Mouse (Mus musculus): ENCODE measurements around the gene Pkp4. TPM values are rescaled to one million over a fixed set of nuclear protein-coding genes. Genes with fewer than 3 reads are reported as not detected.

Pkp4 gene
- 27.7 and 30.5 TPM in 2 replicates for polyA plus RNA-seq (2015; fragmentation: Nextera tagmentation; extraction: Ambion mirVana)

- ATAC-seq, result peak; percentile 96
- Histone ChIP-seq H3K9me3 (ENCODE audit: control insufficient read depth) (no peaks in the 10 kb centered on the region), H3K4me3 (ENCODE audit: low read depth, low read length) (peak within 1 kb of the TSS; percentile 93), H3K4me2 (replicated peaks; ENCODE audit: low read depth) (peak within 1 kb of the TSS; percentile 91), H3K36me3 (ENCODE audit: control insufficient read depth, insufficient read depth) (no peaks in the 10 kb centered on the region), H3K9ac (ENCODE audit: low read depth, low read length) (peak within 1 kb of the TSS; percentile 81), H3K27ac (ENCODE audit: low read depth, low read length) (peak within 1 kb of the TSS; percentile 92), H3K27me3 (replicated peaks; ENCODE audit: control insufficient read depth, insufficient read depth, low read length) (no peaks in the 10 kb centered on the region), H3K4me1 (replicated peaks; ENCODE audit: control insufficient read depth, insufficient read depth, low read length) (peaks cover 6% of the 10 kb centered on the region; the same call in 1 of the 2 replicates)
- TF ChIP-seq CTCF (IDR thresholded peaks at IDR 0.05; ENCODE audit: low read depth), result no peak
- 2% methylated on average over 24 of the region's 37 CpGs for WGBS
These were observed at the start of gene Pkp4, which contains the start of gene Ccdc148 for GRCm38 (mm10) chr2:59160605-59160963. Gene Pkp4, plus strand, starts transcription at chr2:59160850. Gene Ccdc148, minus strand, starts transcription at chr2:59160683.

DNA sequence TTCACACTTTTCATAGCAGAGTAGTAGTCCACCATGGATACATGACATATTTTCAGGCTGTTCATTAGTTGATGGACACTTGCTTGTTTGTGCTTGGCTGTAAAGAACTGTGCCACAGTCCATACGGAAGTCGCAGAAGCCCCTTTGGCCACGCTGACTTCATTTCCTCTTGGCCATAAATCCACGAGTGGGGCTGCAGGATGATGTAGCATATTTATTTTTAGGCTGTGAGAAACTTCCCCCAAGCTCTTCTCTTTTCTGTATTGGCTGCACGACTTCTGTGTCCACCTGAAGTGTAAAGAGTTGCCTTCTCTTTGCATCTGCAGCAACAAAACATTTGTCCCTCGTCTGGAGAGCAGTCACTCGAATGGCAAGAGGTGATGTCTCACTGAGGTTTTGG is 31.6 kb upstream of the Pkp4 start:
- no peaks in the 10 kb centered on the region for H3K27me3 ChIP-seq (replicated peaks; ENCODE audit: control insufficient read depth, insufficient read depth, low read length)
- no peak overlapping the region for H3K27ac ChIP-seq (ENCODE audit: low read depth, low read length)
- no peak overlapping the region for H3K4me3 ChIP-seq (ENCODE audit: low read depth, low read length)
- ATAC-seq, result no peak
- H3K9ac ChIP-seq (ENCODE audit: low read depth, low read length), result no peak overlapping the region
- 69% methylated on average over 7 of the region's 7 CpGs for WGBS
- H3K36me3 ChIP-seq (ENCODE audit: control insufficient read depth, insufficient read depth), result no peaks in the 10 kb centered on the region
- H3K9me3 ChIP-seq (ENCODE audit: control insufficient read depth), result no peaks in the 10 kb centered on the region
- peaks cover 2% of the 10 kb centered on the region; the same call in 1 of the 2 replicates for H3K4me1 ChIP-seq (replicated peaks; ENCODE audit: control insufficient read depth, insufficient read depth, low read length)
- TF ChIP-seq CTCF (IDR thresholded peaks at IDR 0.05; ENCODE audit: low read depth), result no peak
- no peak overlapping the region for H3K4me2 ChIP-seq (replicated peaks; ENCODE audit: low read depth)

- ATAC-seq, result no peak
- Histone ChIP-seq H3K27ac (ENCODE audit: low read depth, low read length) (no peak overlapping the region), H3K9ac (ENCODE audit: low read depth, low read length) (no peak overlapping the region), H3K9me3 (ENCODE audit: control insufficient read depth) (no peaks in the 10 kb centered on the region), H3K4me3 (ENCODE audit: low read depth, low read length) (no peak overlapping the region), H3K4me1 (replicated peaks; ENCODE audit: control insufficient read depth, insufficient read depth, low read length) (peaks cover 2% of the 10 kb centered on the region; the same call in 1 of the 2 replicates), H3K27me3 (replicated peaks; ENCODE audit: control insufficient read depth, insufficient read depth, low read length) (no peaks in the 10 kb centered on the region), H3K36me3 (ENCODE audit: control insufficient read depth, insufficient read depth) (no peaks in the 10 kb centered on the region), H3K4me2 (replicated peaks; ENCODE audit: low read depth) (no peak overlapping the region)
- no peak for TF ChIP-seq CTCF (IDR thresholded peaks at IDR 0.05; ENCODE audit: low read depth)
- WGBS, result 73% methylated on average over 8 of the region's 8 CpGs
These were observed 30.8 kb upstream of the Pkp4 start for GRCm38 (mm10) chr2:59129821-59130220.

DNA sequence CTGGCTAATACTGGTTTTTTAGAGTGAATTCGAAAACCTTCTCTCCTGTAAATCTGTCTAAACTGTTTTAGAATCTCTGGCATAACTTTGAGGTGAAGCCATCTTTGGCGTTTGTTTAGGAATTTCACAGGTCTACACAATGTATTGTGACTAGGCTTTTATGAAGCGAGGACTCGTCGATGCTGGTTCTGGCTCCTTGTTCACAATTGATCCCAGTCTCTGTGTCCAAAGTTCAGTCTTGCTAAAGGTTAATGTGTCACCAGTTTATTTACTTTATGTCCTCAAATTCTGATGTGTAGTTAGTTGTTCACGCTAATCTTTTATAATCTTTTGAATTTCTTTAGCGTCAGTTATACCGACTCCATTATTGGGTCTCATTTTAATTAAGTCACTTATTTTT is 29.6 kb upstream of the Pkp4 start:
- Histone ChIP-seq H3K9me3 (ENCODE audit: control insufficient read depth) (no peaks in the 10 kb centered on the region), H3K27ac (ENCODE audit: low read depth, low read length) (no peak overlapping the region), H3K4me2 (replicated peaks; ENCODE audit: low read depth) (no peak overlapping the region), H3K36me3 (ENCODE audit: control insufficient read depth, insufficient read depth) (no peaks in the 10 kb centered on the region), H3K27me3 (replicated peaks; ENCODE audit: control insufficient read depth, insufficient read depth, low read length) (no peaks in the 10 kb centered on the region), H3K4me1 (replicated peaks; ENCODE audit: control insufficient read depth, insufficient read depth, low read length) (peaks cover 2% of the 10 kb centered on the region; the same call in 1 of the 2 replicates), H3K4me3 (ENCODE audit: low read depth, low read length) (no peak overlapping the region), H3K9ac (ENCODE audit: low read depth, low read length) (no peak overlapping the region)
- WGBS, result 46% methylated on average over 8 of the region's 8 CpGs
- no peak for TF ChIP-seq CTCF (IDR thresholded peaks at IDR 0.05; ENCODE audit: low read depth)
- ATAC-seq, result no peak

DNA sequence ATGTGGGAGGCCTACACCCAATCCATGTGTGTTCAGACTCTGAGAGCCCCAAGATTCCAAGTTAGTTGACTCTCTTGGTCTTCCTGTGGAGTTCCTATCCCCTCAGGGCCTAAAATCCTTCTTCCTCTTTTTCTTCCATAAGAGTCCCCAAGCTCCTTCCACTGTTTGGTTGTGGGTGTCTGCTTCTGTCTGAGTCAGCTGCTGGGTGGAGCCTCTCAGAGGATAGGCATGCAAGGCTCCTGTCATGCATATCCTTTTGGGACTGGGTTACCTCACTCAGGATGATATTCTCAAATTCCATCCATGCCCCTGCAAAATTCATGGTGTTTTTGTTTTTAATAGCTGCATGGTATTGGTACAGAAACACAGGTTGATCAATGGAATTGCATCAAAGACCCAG is 5.2 kb upstream of the Pkp4 start:
- TF ChIP-seq CTCF (IDR thresholded peaks at IDR 0.05; ENCODE audit: low read depth), result no peak
- no peak overlapping the region for H3K4me3 ChIP-seq (ENCODE audit: low read depth, low read length)
- H3K36me3 ChIP-seq (ENCODE audit: control insufficient read depth, insufficient read depth), result no peaks in the 10 kb centered on the region
- H3K9ac ChIP-seq (ENCODE audit: low read depth, low read length), result no peak overlapping the region
- no peak overlapping the region for H3K27ac ChIP-seq (ENCODE audit: low read depth, low read length)
- no peak overlapping the region for H3K4me2 ChIP-seq (replicated peaks; ENCODE audit: low read depth)
- ATAC-seq, result no peak
- no peaks in the 10 kb centered on the region for H3K9me3 ChIP-seq (ENCODE audit: control insufficient read depth)
- no peaks in the 10 kb centered on the region for H3K27me3 ChIP-seq (replicated peaks; ENCODE audit: control insufficient read depth, insufficient read depth, low read length)
- H3K4me1 ChIP-seq (replicated peaks; ENCODE audit: control insufficient read depth, insufficient read depth, low read length), result peaks cover 4% of the 10 kb centered on the region; the same call in 1 of the 2 replicates

- Histone ChIP-seq H3K4me2 (replicated peaks; ENCODE audit: low read depth) (no peak overlapping the region), H3K9ac (ENCODE audit: low read depth, low read length) (no peak overlapping the region), H3K4me3 (ENCODE audit: low read depth, low read length) (no peak overlapping the region), H3K9me3 (ENCODE audit: control insufficient read depth) (no peaks in the 10 kb centered on the region), H3K4me1 (replicated peaks; ENCODE audit: control insufficient read depth, insufficient read depth, low read length) (peaks cover 4% of the 10 kb centered on the region; the same call in 1 of the 2 replicates), H3K27ac (ENCODE audit: low read depth, low read length) (peak overlapping the region; percentile 41; the same call in 1 of the 2 replicates), H3K27me3 (replicated peaks; ENCODE audit: control insufficient read depth, insufficient read depth, low read length) (no peaks in the 10 kb centered on the region), H3K36me3 (ENCODE audit: control insufficient read depth, insufficient read depth) (no peaks in the 10 kb centered on the region)
- TF ChIP-seq CTCF (IDR thresholded peaks at IDR 0.05; ENCODE audit: low read depth), result no peak
- ATAC-seq, result peak; percentile 51
- WGBS, result 27% methylated on average over 2 of the region's 2 CpGs
These were observed 2.5 kb upstream of the Pkp4 start for GRCm38 (mm10) chr2:59158117-59158516.

Measured in intestine, postnatal 0 days (tissue).